Mouse (Mus musculus) left cerebral cortex, postnatal 10 days (tissue): ENCODE data around the gene Pot1a. TPM values are rescaled to one million over a fixed set of nuclear protein-coding genes. Genes with fewer than 3 reads are reported as not detected.

Experiments
- DNase-seq, 2 experiments: peaks; one replicate each; pipeline ENCODE4 v3.0.0; 2021 to 2022; ENCODE audit warnings: low spot score in 2 of 2, mixed read lengths in 1 of 2; ENCODE audit errors: extremely low spot score in 1 of 2
- intact Hi-C: fragments of 180-260 bp; cut with DNase I; formaldehyde crosslinking; loops from one replicate; pipeline ENCODE4 v1.15.1; 2025
- total RNA-seq, 2 experiments: library from RNA; stranded (reverse); gene quantifications; 2 replicates each; pipeline ENCODE4 v1.2.3; 2021

The Pot1a gene
- total RNA-seq, result 10 to 100 TPM; 13.4 to 15.1 TPM

- DNase-seq, result peak; percentile 93 to 98
- intact Hi-C loops, result no loop called here
These were observed at the start of gene Pot1a for GRCm38 (mm10) chr6:25808806-25809495. Gene Pot1a, minus strand, starts transcription at chr6:25809246.

GRCm38 (mm10) chr6:25836261-25836660, 27.2 kb upstream of the Pot1a start:
- no peak for DNase-seq
- intact Hi-C loops, result no loop called here

GRCm38 (mm10) chr6:25806021-25806420, 3.0 kb downstream of the Pot1a start:
- DNase-seq, result no peak
- intact Hi-C loops, result no loop called here

- peak in 1 of 2 experiments; percentile 19 for DNase-seq
- intact Hi-C loops, result no loop called here
These were observed 6.8 kb downstream of the Pot1a start for GRCm38 (mm10) chr6:25802269-25802668.

GRCm38 (mm10) chr6:25801230-25801629, 7.8 kb downstream of the Pot1a start:
- no peak for DNase-seq
- intact Hi-C loops, result no loop called here

GRCm38 (mm10) chr6:25768238-25768637, 40.8 kb downstream of the Pot1a start:
- intact Hi-C loops, result loop anchor here (10.0 kb wide), 1 partner anchor 1043 kb away; no protein-coding TSS in a partner anchor
- DNase-seq, result no peak

- no peak for DNase-seq
- intact Hi-C loops, result loop anchor here (10.0 kb wide), 1 partner anchor 1043 kb away; no protein-coding TSS in a partner anchor
These were observed 41.5 kb downstream of the Pot1a start for GRCm38 (mm10) chr6:25767552-25767951.

GRCm38 (mm10) chr6:25767073-25767472, 42.0 kb downstream of the Pot1a start:
- DNase-seq, result peak; percentile 21 to 40
- intact Hi-C loops, result loop anchor here (10.0 kb wide), 1 partner anchor 1042 kb away; no protein-coding TSS in a partner anchor

GRCm38 (mm10) chr6:25766283-25766682, 42.8 kb downstream of the Pot1a start:
- peak in 1 of 2 experiments; percentile 4 for DNase-seq
- intact Hi-C loops, result loop anchor here (10.0 kb wide), 1 partner anchor 1041 kb away; no protein-coding TSS in a partner anchor

GRCm38 (mm10) chr6:25752651-25753050, 56.4 kb downstream of the Pot1a start:
- no peak for DNase-seq

GRCm38 (mm10) chr6:25736533-25736932, 72.5 kb downstream of the Pot1a start:
- intact Hi-C loops, result no loop called here
- no peak for DNase-seq

More at GRCm38 (mm10) chr6:25752651-25753050, 56.4 kb downstream of the Pot1a start:
- intact Hi-C loops, result loop anchor here (5.0 kb wide), 1 partner anchor 730 kb away; no protein-coding TSS in a partner anchor

- peak in 1 of 2 experiments; percentile 4 for DNase-seq
- intact Hi-C loops, result no loop called here
These were observed 82.5 kb downstream of the Pot1a start for GRCm38 (mm10) chr6:25726560-25726959.

- intact Hi-C loops, result no loop called here
- no peak for DNase-seq
These were observed 98.4 kb downstream of the Pot1a start for GRCm38 (mm10) chr6:25710601-25711000.

GRCm38 (mm10) chr6:25709250-25709895, 99.7 kb downstream of the Pot1a start:
- intact Hi-C loops, result loop anchor here (5.0 kb wide), 2 partner anchors 687 to 987 kb away; no protein-coding TSS in a partner anchor
- peak; percentile 44 for DNase-seq

- intact Hi-C loops, result no loop called here
- no peak for DNase-seq
These were observed 109.1 kb downstream of the Pot1a start for GRCm38 (mm10) chr6:25699956-25700355.

Other genes with a start within 250 kb of the Pot1a start
- 10 to 100 TPM; 10.8 to 10.9 TPM for gene Gpr37, start 118.5 kb downstream of the Pot1a start, total RNA-seq